Mouse (Mus musculus): ENCODE measurements around the gene Tubb3.

- TF ChIP-seq CTCF (conservative IDR thresholded peaks at IDR 0.05; ENCODE audit: low read length) (no peak), NANOG (IDR thresholded peaks at IDR 0.05; ENCODE audit: borderline replicate concordance, low read length) (no peak), POU5F1 (IDR thresholded peaks at IDR 0.05; ENCODE audit: borderline replicate concordance, low read length) (no peak)
Observed at GRCm38 (mm10) chr8:123373403-123374238, 37.6 kb upstream of the Tubb3 start, which contains the start of gene Tcf25.

Data from E14TG2a.4 (cell line).